Mouse (Mus musculus) stomach, embryonic 16.5 days (tissue): ENCODE data around the gene Krtdap. TPM values are rescaled to one million over a fixed set of nuclear protein-coding genes. Genes with fewer than 3 reads are reported as not detected.

ENCODE experiments used
- polyA plus RNA-seq: library from polyadenylated mRNA; unstranded; fragments of >200 nt; fragmentation: Nextera tagmentation; extraction: Ambion mirVana; gene quantifications from 2 replicates; pipeline ENCODE4 v1.2.1, GENCODE M21; 2015

Gene Krtdap
- polyA plus RNA-seq, 1 experiment from 2014 or later: 767 TPM

Other genes starting within 250 kb of the Krtdap start
- 69.8 and 72.4 TPM in 2 replicates for gene Hspb6, start 235.7 kb upstream of the Krtdap start, polyA plus RNA-seq
- gene Proser3, start 235.6 kb upstream of the Krtdap start, polyA plus RNA-seq: 10.3 and 12.6 TPM in 2 replicates
- gene Lin37, start 228.1 kb upstream of the Krtdap start, polyA plus RNA-seq: 53.8 and 58.5 TPM in 2 replicates
- 73.4 and 80.7 TPM in 2 replicates for gene U2af1l4, start 224.6 kb upstream of the Krtdap start, polyA plus RNA-seq
- 12.6 and 14.6 TPM in 2 replicates for gene Gm49396, start 224.6 kb upstream of the Krtdap start, polyA plus RNA-seq
- gene Psenen, start 224.3 kb upstream of the Krtdap start, polyA plus RNA-seq: 137 and 156 TPM in 2 replicates
- 3.6 and 4.1 TPM in 2 replicates for gene Igflr1, start 222.5 kb upstream of the Krtdap start, polyA plus RNA-seq
- gene Kmt2b, start 199.2 kb upstream of the Krtdap start, polyA plus RNA-seq: 6.5 and 7.9 TPM in 2 replicates
- 1.3 and 1.4 TPM in 2 replicates for gene Zbtb32, start 189.0 kb upstream of the Krtdap start, polyA plus RNA-seq
- gene Upk1a, start 175.0 kb upstream of the Krtdap start, polyA plus RNA-seq: 4.7 and 9.5 TPM in 2 replicates
- 1,000 and 1,051 TPM in 2 replicates for gene Cox6b1, start 161.7 kb upstream of the Krtdap start, polyA plus RNA-seq
- 0.13 TPM in 1 of 2 replicates, not detected in the other for gene Etv2, start 152.0 kb upstream of the Krtdap start, polyA plus RNA-seq
- gene Rbm42, start 137.6 kb upstream of the Krtdap start, polyA plus RNA-seq: 78.5 and 83.7 TPM in 2 replicates
- gene Haus5, start 122.9 kb upstream of the Krtdap start, polyA plus RNA-seq: 36.9 and 41.7 TPM in 2 replicates
- gene Pmis2, start 116.3 kb upstream of the Krtdap start, polyA plus RNA-seq: not detected in 2 replicates
- 5.5 and 6.2 TPM in 2 replicates for gene 2200002J24Rik, start 89.0 kb upstream of the Krtdap start, polyA plus RNA-seq
- 22.3 and 44.6 TPM in 2 replicates for gene Atp4a, start 75.7 kb upstream of the Krtdap start, polyA plus RNA-seq
- 215 and 232 TPM in 2 replicates for gene Tmem147, start 58.4 kb upstream of the Krtdap start, polyA plus RNA-seq
- gene Gapdhs, start 44.2 kb upstream of the Krtdap start, polyA plus RNA-seq: 0.28 and 0.40 TPM in 2 replicates
- gene Sbsn, start 36.4 kb upstream of the Krtdap start, polyA plus RNA-seq: 62.5 and 98.8 TPM in 2 replicates
- 391 and 628 TPM in 2 replicates for gene Dmkn, start 24.1 kb upstream of the Krtdap start, polyA plus RNA-seq
- gene Ffar2, start 35.9 kb downstream of the Krtdap start, polyA plus RNA-seq: 8.2 and 11.6 TPM in 2 replicates
- 0.44 and 0.47 TPM in 2 replicates for gene Ffar3, start 68.3 kb downstream of the Krtdap start, polyA plus RNA-seq
- 0.17 TPM in 2 replicates for gene Ffar1, start 73.7 kb downstream of the Krtdap start, polyA plus RNA-seq
- 0.08 and 0.29 TPM in 2 replicates for gene Cd22, start 92.4 kb downstream of the Krtdap start, polyA plus RNA-seq
- gene Mag, start 127.0 kb downstream of the Krtdap start, polyA plus RNA-seq: 0.35 and 0.45 TPM in 2 replicates
- not detected in 2 replicates for gene Hamp2, start 136.8 kb downstream of the Krtdap start, polyA plus RNA-seq
- 0.90 and 1.1 TPM in 2 replicates for gene Hamp, start 156.1 kb downstream of the Krtdap start, polyA plus RNA-seq
- gene Usf2, start 168.9 kb downstream of the Krtdap start, polyA plus RNA-seq: 12.8 and 16.0 TPM in 2 replicates
- gene Lsr, start 185.6 kb downstream of the Krtdap start, polyA plus RNA-seq: 99.6 and 107 TPM in 2 replicates
- gene Fam187b, start 185.9 kb downstream of the Krtdap start, polyA plus RNA-seq: 8.8 and 10.0 TPM in 2 replicates